Mouse (Mus musculus) ES-E14 (cell line): ENCODE measurements at regions not wholly inside any gene's neighbourhood (a gene's known extent, or its start where the extent isn't known, plus 50 kb on each side); places are given as distances from the start of the nearest gene placed in this dataset.

Experiments
- DNase-seq: peaks from one replicate; pipeline ENCODE4 v3.0.0-alpha.2; 2013; ENCODE audit warnings: low read depth, low spot score
- H3K27ac ChIP-seq: 2 replicates; pipeline ENCODE4 v1.5.1; 2012; ENCODE audit warnings: low read depth, mild to moderate bottlenecking, low read length, moderate library complexity, mixed read lengths; ENCODE audit not compliant: poor library complexity, insufficient read depth, severe bottlenecking
- H3K36me3 ChIP-seq: 2 replicates; pipeline ENCODE4 v1.6.1; 2012; ENCODE audit warnings: mild to moderate bottlenecking, low read length, moderate library complexity, mixed read lengths; ENCODE audit not compliant: control insufficient read depth, poor library complexity, insufficient read depth, severe bottlenecking
- H3K4me1 ChIP-seq, 2 experiments: fragments of 150-350 bp in 1 of 2; sonication (generic) in 1 of 2; 2 replicates each; pipeline ENCODE4 v1.6.1; 2012; ENCODE audit warnings: low read length in 2 of 2, mild to moderate bottlenecking in 1 of 2, mixed read lengths in 1 of 2; ENCODE audit not compliant: control insufficient read depth in 2 of 2, insufficient read depth in 2 of 2, poor library complexity in 1 of 2
- H3K4me3 ChIP-seq, 2 experiments: fragments of 150-350 bp in 1 of 2; sonication (generic) in 1 of 2; 2 replicates each; pipeline ENCODE4 v1.5.1; 2012; ENCODE audit warnings: low read length in 2 of 2, low read depth in 1 of 2, mild to moderate bottlenecking in 1 of 2, mixed read lengths in 1 of 2; ENCODE audit not compliant: insufficient read depth in 1 of 2, poor library complexity in 1 of 2, severe bottlenecking in 1 of 2
- H3K9ac ChIP-seq: 2 replicates; pipeline ENCODE4 v1.6.1; 2012; ENCODE audit warnings: low read depth, mild to moderate bottlenecking, low read length, mixed read lengths; ENCODE audit not compliant: poor library complexity, insufficient read depth, severe bottlenecking
- H3K9me3 ChIP-seq: fragments of 150-350 bp; sonication (generic); 2 replicates; pipeline ENCODE4 v1.6.1; 2012; ENCODE audit warnings: low read depth, mild to moderate bottlenecking, low read length; ENCODE audit not compliant: control insufficient read depth, insufficient read depth
- CHD2 ChIP-seq: IDR thresholded peaks from 2 replicates; pipeline ENCODE4 v1.6.1; 2014; ENCODE audit warnings: mild to moderate bottlenecking, low read depth, low read length, inconsistent platforms
- HCFC1 ChIP-seq: IDR thresholded peaks from 2 replicates; pipeline ENCODE4 v1.6.1; 2012; ENCODE audit warnings: low read length, inconsistent platforms, borderline replicate concordance; ENCODE audit not compliant: insufficient read depth
- MAFK ChIP-seq: IDR thresholded peaks from 2 replicates; pipeline ENCODE4 v1.6.1; 2014; ENCODE audit warnings: mild to moderate bottlenecking, low read depth, low read length, inconsistent platforms; ENCODE audit not compliant: insufficient read depth
- ZC3H11A ChIP-seq: IDR thresholded peaks from 2 replicates; pipeline ENCODE4 v1.6.1; 2012; ENCODE audit warnings: low read depth, mild to moderate bottlenecking, inconsistent platforms, low read length, borderline replicate concordance
- ZNF384 ChIP-seq: IDR thresholded peaks from 2 replicates; pipeline ENCODE4 v1.6.1; 2012; ENCODE audit warnings: low read depth, low read length, inconsistent platforms
- in situ Hi-C, 2 experiments: fragments of 600-800 bp; cut with MboI; formaldehyde crosslinking; loops; one replicate each; pipeline ENCODE4 v1.15.1; 2025; ENCODE audit warnings: low sequenced_read_pairs in 2 of 2, inconsistent platforms in 1 of 2; ENCODE audit not compliant: unreplicated experiment in 2 of 2

GRCm38 (mm10) chr5:64478599-64479214 lies 322.6 kb downstream of the Tbc1d1 start:
- Histone ChIP-seq H3K4me1 (peaks cover 0 to 5% of the 10 kb centered on the region in 2 experiments; a peak in 2 of 4 replicates), H3K9ac (no peak overlapping the region; the same call in 1 of the 2 replicates), H3K27ac (no peak overlapping the region), H3K9me3 (no peaks in the 10 kb centered on the region), H3K36me3 (no peaks in the 10 kb centered on the region), H3K4me3 (no peak overlapping the region)
- DNase-seq: no peak
- TF ChIP-seq ZC3H11A (0 out of 2 replicates have a peak, but pooled peaks have one; percentile 23), HCFC1 (no peak), MAFK (no peak), ZNF384 (no peak), CHD2 (no peak)
- in situ Hi-C loops: no loop called here

GRCm38 (mm10) chr5:64479315-64479714 lies 323.2 kb downstream of the Tbc1d1 start:
- TF ChIP-seq HCFC1 (no peak), ZC3H11A (no peak), MAFK (no peak)
- Histone ChIP-seq H3K9ac (no peak overlapping the region), H3K4me1 (peaks cover 0 to 5% of the 10 kb centered on the region in 2 experiments; a peak in 2 of 4 replicates), H3K9me3 (no peaks in the 10 kb centered on the region), H3K36me3 (no peaks in the 10 kb centered on the region), H3K27ac (no peak overlapping the region), H3K4me3 (no peak overlapping the region)
- in situ Hi-C loops: no loop called here
- no peak for DNase-seq

DNA sequence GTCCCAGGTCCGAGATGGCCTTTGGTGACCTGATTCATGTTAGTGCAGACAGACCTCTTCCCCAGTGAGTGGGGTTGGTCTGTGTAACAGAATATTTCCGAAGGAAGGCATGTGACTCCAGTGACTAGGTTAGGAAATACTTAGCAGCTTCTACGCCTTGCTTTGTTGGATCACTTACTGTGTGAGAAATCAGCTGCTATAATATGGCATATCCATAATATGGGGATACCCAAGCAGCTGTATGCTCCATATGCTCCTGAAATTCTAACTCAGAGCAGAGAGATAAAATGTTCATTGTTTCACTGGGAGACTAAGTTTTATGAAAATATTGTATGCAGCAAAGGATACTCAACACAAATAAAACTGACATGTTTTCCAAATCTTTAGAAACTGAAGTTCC lies 318.1 kb upstream of the Klf3 start:
- DNase-seq: no peak
- Histone ChIP-seq H3K4me3 (no peak overlapping the region), H3K9me3 (no peaks in the 10 kb centered on the region), H3K36me3 (no peaks in the 10 kb centered on the region), H3K4me1 (no peaks in the 10 kb centered on the region), H3K27ac (no peak overlapping the region), H3K9ac (no peak overlapping the region)
- in situ Hi-C loops: no loop called here
- TF ChIP-seq HCFC1 (no peak), CHD2 (no peak), ZC3H11A (no peak), MAFK (no peak), ZNF384 (no peak)

DNA sequence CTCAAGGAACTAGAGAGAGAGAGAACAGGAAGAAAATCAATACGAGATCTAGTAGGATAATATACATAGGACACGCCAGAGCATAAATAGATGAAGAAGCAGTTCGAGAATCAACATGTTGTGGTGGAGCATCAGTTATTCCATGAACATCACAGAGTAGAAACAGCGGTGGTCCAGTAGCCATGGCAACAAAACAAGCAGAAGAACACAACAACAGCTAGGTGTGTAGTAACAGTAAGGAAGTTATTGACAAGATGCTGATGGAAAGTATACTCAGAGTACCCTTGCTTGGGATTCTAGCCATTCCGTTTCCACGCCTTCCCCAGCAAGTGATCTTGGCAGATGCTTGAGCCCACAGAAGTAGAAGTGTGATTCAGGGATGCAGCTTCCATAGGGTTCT lies 317.3 kb upstream of the Klf3 start:
- Histone ChIP-seq H3K9ac (no peak overlapping the region), H3K4me3 (no peak overlapping the region), H3K27ac (no peak overlapping the region), H3K36me3 (no peaks in the 10 kb centered on the region), H3K9me3 (no peaks in the 10 kb centered on the region), H3K4me1 (no peaks in the 10 kb centered on the region)
- in situ Hi-C loops: no loop called here
- TF ChIP-seq MAFK: no peak
- TF ChIP-seq HCFC1: no peak
- TF ChIP-seq CHD2: no peak
- TF ChIP-seq ZNF384: no peak
- no peak for TF ChIP-seq ZC3H11A
- no peak for DNase-seq
